Mouse (Mus musculus) Patski (cell line): Measurements from ENCODE around the gene Usp43. TPM values are rescaled to one million over a fixed set of nuclear protein-coding genes. Genes with fewer than 3 reads are reported as not detected.

Source experiments
- ATAC-seq: fragments of 100-300 bp; one replicate; pipeline ENCODE4 v1.8.0; 2021
- CTCF ChIA-PET: fragments of 350-600 bp; sonication (Branson Sonifier 250); formaldehyde crosslinking; loops from one replicate; lab custom pipeline; 2022; ENCODE audit warnings: inconsistent platforms; lab: Charles Lee
- POLR2A ChIA-PET: fragments of 350-600 bp; sonication (Branson Sonifier 250); formaldehyde crosslinking; loops from one replicate; lab custom pipeline; 2022; ENCODE audit warnings: antibody characterized with exemption, inconsistent platforms; lab: Charles Lee
- DNase-seq: peaks from one replicate; pipeline ENCODE4 v3.0.0-alpha.2; 2011; ENCODE audit warnings: low read depth, low spot score
- H3K27me3 ChIP-seq: fragments of 371-371 bp; one replicate; pipeline ENCODE4 v1.5.1; 2021
- CTCF ChIP-seq: fragments of 100-300 bp; IDR thresholded peaks from one replicate; pipeline ENCODE4 v1.5.1; 2021
- in situ Hi-C: fragments of 300-500 bp; cut with MboI; formaldehyde crosslinking; loops from 3 replicates; pipeline ENCODE4 v1.11.1; 2018; ENCODE audit warnings: low pct_unique_long_range_greater_than_20kb, mixed read lengths
- polyA plus RNA-seq: library from polyadenylated mRNA; unstranded; gene quantifications from one replicate; pipeline ENCODE4 v1.2.3, GENCODE M21; 2021

Gene Usp43
- 6.6 TPM for polyA plus RNA-seq

DNA sequence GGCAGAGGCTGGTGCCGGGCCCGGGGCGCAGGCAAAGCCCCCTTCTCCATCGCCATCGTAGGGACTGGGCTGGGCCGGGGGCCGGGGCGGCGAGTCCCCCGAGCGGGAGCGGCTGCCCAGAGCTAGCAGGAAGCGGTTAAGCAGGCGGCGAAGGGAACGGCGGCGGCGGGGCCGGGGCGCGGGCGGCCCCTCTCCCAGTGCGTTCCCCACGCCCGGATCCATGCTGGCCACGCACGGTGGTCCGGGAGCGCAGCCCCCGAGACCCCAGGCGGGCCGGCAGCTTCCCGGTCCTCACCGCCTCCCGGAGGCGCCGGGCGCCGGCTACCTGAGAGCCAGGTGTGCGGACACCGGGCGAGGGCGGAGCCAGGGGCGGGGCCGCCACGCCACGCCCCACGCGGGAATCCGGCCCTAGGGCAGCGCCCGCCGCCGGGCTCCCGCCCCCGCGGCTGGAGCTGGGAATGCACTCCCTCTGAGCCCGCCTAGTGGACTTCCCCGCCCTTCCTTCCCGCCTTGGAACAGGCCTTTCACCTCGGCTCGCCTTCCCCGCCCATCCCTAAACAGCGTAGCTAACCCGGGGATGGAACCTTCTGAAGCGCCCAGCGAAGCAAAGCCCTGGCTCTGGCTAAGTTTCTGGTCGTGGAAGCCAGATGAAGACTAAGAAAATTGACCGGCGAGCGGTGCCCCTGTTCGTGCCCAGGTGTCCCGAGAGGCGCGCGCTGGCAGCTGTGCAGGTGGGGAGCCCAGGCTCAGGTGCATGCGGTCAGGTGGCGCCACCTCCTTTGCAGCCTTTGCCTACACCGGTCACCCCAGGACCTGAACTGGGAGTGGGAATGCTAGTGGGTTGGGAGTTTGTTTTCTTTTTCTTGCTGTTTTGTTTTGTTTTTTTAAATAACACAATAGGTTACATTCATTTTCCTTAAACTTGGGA is at the start of gene Usp43:
Gene Usp43, minus strand, starts transcription at position 327 of the 928 bp plus-strand sequence.
- POLR2A ChIA-PET = interaction anchor here (1.4 to 1.6 kb wide), 3 partner anchors 12 to 95 kb away, joined by 4 to 6 read pairs (median 4); no protein-coding TSS in a partner anchor
- CTCF ChIA-PET = interaction anchor here (1.2 to 2.0 kb wide), 7 partner anchors 15 to 593 kb away, joined by 3 to 5 read pairs (median 4); no protein-coding TSS in a partner anchor
- H3K27me3 ChIP-seq = no peaks in the 10 kb centered on the region
- no peak for DNase-seq
- in situ Hi-C loops = loop anchor here (5.0 kb wide), 1 partner anchor 100 kb away; no protein-coding TSS in a partner anchor
- peak; percentile 84 for ATAC-seq
- peak; percentile 9 for TF ChIP-seq CTCF

- DNase-seq (no peak), ATAC-seq (no peak)
- TF ChIP-seq CTCF = no peak
- CTCF ChIA-PET = no interaction called here
- in situ Hi-C loops = no loop called here
- POLR2A ChIA-PET = no interaction called here
- no peaks in the 10 kb centered on the region for H3K27me3 ChIP-seq
Measured at GRCm38 (mm10) chr11:67967831-67968230, 45.9 kb upstream of the Usp43 start.

DNA sequence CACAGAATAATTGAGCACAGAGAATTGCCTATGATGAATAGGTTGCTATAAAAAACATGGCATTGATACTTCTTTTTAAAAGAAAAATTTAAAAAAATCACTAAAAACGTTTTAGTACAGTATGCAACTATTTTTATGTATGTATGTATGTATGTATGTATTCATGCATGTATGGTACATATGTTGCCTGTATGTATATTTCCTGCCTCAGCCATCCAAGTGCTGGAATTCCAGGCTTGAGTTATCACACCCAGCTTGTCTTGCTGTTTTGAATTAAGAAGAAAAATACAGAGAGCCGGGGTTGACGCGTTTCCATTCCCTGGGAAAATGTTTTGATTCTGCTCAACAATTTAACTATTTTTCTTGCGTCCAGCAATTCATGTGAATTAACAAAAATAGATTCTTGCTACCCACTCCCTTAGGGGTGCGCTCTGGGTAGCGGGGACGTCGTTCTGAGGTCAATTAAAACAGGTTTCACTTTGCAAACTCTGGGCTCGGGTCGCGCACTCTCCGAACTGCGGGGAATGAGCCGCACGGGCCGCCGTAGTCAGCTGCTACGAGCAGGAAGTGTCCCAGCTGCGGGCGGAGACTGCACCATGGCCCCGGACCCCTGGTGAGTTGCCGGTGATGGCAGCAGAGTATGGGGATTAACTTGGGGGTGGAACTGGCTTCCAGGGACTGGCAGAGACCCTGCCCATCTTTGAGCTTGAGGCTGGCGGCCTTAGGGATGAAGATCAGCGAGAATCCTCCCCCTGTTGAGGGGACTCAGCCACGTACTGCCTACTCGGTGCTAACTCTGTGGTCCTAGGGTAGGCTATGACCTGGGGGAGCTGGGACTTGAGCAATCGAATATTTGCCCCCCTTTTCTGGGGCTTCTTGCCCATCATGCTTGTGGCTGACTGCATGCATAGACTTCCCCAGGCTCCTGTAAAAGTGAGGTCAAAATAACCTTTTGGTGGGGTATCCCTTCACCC is 44.2 kb upstream of the Usp43 start, which contains the start of gene Stx8:
Gene Stx8, plus strand, starts transcription at position 289 of the 974 bp plus-strand sequence.
- TF ChIP-seq CTCF = no peak
- DNase-seq = peak; percentile 49
- ChIA-PET CTCF (no interaction called here), POLR2A (interaction anchor here (0.7 kb wide), 1 partner anchor 14 kb away, joined by 3 read pairs; no protein-coding TSS in a partner anchor)
- ATAC-seq = peak; percentile 68
- H3K27me3 ChIP-seq = no peaks in the 10 kb centered on the region
- in situ Hi-C loops = no loop called here

GRCm38 (mm10) chr11:67965242-67965883 is 43.4 kb upstream of the Usp43 start, which contains the start of gene Cfap52:
TSS of gene Cfap52 (minus strand) at chr11:67965651.
- H3K27me3 ChIP-seq = no peaks in the 10 kb centered on the region
- no peak for TF ChIP-seq CTCF
- ChIA-PET CTCF (no interaction called here), POLR2A (no interaction called here)
- ATAC-seq (peak; percentile 61), DNase-seq (no peak)
- in situ Hi-C loops = no loop called here

DNA sequence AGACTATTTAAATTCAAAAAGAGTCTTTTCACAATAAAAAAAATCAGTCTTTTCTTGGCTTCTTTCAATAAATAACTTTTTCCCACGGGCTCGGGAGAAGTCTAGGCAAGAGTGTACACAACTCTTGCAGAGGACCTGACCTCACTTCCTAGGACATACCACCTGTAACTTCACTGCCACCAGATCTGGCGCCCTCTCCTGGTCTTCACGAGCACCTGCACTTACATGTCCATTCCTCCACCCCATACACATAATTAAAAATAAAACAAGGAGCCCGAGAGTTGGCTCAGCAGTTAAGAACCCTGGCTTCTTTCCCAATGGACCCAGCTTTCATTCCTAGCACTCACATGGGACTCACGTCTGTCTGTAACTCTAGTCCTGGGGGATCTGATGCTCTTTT is 42.2 kb upstream of the Usp43 start:
- ChIA-PET CTCF (interaction anchor here (0.9 to 1.3 kb wide), 3 partner anchors 10 to 18 kb away, joined by 3 to 4 read pairs (median 3); no protein-coding TSS in a partner anchor), POLR2A (no interaction called here)
- H3K27me3 ChIP-seq = no peaks in the 10 kb centered on the region
- ATAC-seq (no peak), DNase-seq (no peak)
- in situ Hi-C loops = no loop called here
- TF ChIP-seq CTCF = peak; percentile 64

DNA sequence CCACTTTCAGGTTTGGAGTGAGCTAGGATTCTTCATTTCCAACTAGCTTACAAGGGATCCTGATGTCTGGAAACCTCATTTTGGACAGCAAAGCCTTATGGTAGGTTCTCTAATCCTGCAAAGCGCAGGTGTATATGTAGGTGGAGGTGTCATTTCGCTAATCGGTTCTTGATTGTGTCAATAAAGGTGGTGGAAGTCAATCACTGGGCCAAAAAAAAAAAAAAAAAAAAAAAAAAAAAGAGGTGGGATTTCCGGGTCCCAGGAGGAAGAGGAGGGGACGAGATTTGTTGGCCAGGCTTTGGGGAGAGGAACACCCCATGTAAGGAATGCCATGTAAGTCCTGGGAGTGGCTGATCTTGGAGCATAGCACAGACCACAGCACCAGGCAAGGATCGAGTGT is 32.5 kb upstream of the Usp43 start:
- no peak for DNase-seq
- no peak for TF ChIP-seq CTCF
- H3K27me3 ChIP-seq = no peaks in the 10 kb centered on the region
- in situ Hi-C loops = no loop called here
- ATAC-seq = no peak
- ChIA-PET POLR2A (no interaction called here), CTCF (interaction anchor here (1.4 to 1.6 kb wide), 2 partner anchors 9 to 19 kb away, joined by 3 read pairs; no protein-coding TSS in a partner anchor)

- no peak for DNase-seq
- in situ Hi-C loops = no loop called here
- no peak for TF ChIP-seq CTCF
- ChIA-PET POLR2A (no interaction called here), CTCF (interaction anchor here (1.4 to 1.6 kb wide), 2 partner anchors 10 to 20 kb away, joined by 3 read pairs; no protein-coding TSS in a partner anchor)
- H3K27me3 ChIP-seq = no peaks in the 10 kb centered on the region
- ATAC-seq = no peak
Measured at GRCm38 (mm10) chr11:67953604-67954003, 31.7 kb upstream of the Usp43 start.

GRCm38 (mm10) chr11:67949475-67949874 is 27.5 kb upstream of the Usp43 start:
- H3K27me3 ChIP-seq = no peaks in the 10 kb centered on the region
- CTCF ChIA-PET = no interaction called here
- DNase-seq (no peak), ATAC-seq (no peak)
- POLR2A ChIA-PET = no interaction called here
- no peak for TF ChIP-seq CTCF
- in situ Hi-C loops = loop anchor here (25.0 kb wide), 1 partner anchor 287 kb away; no protein-coding TSS in a partner anchor

- POLR2A ChIA-PET = interaction anchor here (0.6 kb wide), 1 partner anchor 216 kb away, joined by 3 read pairs; no protein-coding TSS in a partner anchor
- in situ Hi-C loops = loop anchor here (25.0 kb wide), 1 partner anchor 286 kb away; no protein-coding TSS in a partner anchor
- H3K27me3 ChIP-seq = no peaks in the 10 kb centered on the region
- TF ChIP-seq CTCF = no peak
- ATAC-seq = peak; percentile 67
- DNase-seq = no peak
- CTCF ChIA-PET = no interaction called here
Measured at GRCm38 (mm10) chr11:67948229-67948628, 26.3 kb upstream of the Usp43 start.
